Mouse (Mus musculus): ENCODE measurements around the gene Plekhm3.
"Not testable (repeated sequence)": the region's sequence is repeated elsewhere in the genome, so short reads cannot be mapped to it uniquely, and the experiment has no call there.

The Plekhm3 gene

DNA sequence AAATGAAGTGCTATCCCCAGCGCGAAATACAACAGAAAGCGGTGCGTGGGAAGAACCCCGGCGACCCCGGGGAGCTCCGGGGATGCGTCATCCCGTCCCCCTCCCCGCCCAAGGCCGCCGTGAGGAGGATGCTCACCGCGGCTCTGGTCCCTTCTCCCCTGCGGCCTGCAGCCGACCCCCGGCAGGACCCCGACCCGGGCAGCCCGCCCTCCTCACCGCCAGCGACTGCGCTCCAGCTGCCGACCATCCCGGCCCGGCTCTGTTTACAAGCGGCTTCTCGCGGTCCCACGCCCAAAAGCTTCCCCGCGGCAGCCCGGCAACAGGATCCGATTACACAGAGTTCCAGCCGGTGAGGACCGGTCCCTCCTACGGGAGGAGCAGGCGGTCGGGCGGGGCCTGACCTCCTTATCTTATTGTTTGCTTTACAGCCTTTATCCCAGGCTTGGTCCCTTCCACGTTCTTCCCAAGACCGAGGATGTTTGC lies at the start of gene Plekhm3:
Plekhm3 (minus strand) TSS at position 346 of the 483 bp plus-strand sequence.
- peak; percentile 82 for DNase-seq (ENCODE audit: low spot score)

DNA sequence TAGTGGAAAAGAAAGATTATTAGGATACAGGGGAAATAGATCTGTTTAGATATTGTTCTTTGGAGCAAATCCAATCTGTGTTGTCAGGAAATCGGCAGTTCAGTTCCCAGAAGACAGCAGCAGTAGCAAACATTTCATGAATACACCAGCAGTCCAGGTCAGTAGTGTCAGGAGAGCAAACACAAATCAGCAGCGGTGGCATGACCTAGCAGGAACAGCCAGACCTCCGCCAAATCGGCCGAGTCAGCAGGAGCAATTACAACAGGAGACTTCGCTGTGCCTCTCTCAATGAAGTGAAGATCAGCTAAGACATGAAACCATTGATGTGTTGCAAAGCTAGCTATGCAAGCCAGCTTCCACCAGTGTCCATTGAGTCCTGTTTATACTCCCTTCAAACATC lies 49.0 kb upstream of the Plekhm3 start:
- no peak for DNase-seq (ENCODE audit: low spot score)

DNA sequence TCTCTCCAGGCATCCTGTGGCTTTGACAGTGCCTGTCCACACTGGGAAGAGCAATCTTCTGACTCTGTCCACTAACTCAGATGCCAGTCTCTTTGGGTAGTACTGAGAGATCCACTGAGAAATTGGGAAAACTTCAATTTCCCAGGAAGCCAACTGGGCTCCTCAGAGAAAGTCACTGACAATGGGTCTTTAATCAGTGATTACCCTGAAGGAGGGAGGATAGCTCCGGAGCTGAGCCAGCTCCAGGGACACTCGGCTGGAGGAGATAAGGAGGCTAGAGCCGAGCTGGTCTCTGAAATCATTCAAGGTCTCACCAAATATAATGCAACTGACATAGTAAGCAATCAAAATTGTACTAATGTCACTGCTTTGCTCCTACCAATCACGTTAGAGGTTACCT lies 47.9 kb upstream of the Plekhm3 start:
- no peak for DNase-seq (ENCODE audit: low spot score)

DNA sequence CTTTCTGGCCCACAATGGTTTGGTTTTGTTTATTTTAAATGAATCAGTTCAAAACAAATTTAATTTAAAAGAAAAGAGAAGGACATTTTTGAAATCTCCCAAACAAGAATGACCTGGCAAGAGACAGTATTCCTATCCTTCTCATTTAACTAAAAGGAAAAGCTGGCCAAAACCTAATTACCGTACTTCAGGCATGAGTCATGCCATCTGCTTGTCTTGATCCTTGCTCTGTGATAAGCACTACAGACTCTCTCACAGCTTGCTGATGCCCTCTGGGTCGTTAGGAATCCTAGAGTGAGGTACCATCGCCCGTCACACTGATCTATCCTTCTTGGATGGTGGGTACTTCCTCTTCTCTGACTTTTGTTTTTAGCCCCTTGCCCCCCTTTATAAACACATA lies 36.6 kb upstream of the Plekhm3 start:
- no peak for DNase-seq (ENCODE audit: low spot score)

DNA sequence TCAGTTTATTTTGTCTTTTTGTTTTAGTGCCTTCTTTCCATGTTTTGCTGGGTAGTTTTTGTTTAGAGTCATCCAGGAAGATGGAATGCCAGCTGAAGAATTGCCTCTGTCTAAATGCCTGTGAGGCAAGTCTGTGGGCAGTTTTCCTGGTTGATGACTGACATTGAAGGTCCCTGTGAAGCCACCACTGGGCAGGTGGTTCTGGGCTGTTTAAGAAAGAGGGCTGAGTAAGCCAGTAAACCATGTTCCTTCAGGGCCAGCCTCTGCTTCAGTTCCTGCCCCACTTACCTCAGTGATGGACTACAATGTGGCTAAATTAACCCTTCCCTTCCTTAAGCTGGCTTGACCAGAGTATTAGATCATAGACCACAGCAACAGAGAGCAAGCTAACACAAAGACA lies 31.6 kb upstream of the Plekhm3 start:
- DNase-seq (ENCODE audit: low spot score), result no peak

DNA sequence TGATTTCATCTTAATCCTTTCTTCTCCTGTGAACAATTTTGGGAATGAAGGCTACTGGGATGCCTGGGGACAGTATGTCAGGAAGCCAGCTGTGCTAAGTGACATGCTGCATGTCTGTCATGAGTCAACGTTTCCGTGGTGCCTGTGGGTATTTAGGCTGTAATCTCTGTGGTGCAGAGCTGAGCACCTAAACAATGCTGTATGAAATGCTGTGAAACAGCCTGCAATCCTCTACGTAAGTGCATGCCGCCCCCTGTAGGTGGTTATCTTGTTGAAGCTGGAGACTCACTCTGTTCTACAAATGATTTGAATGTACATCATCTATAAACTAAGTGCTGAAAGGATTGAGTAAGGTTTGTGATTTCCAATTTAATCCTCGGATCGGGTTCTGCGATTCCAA lies 29.5 kb upstream of the Plekhm3 start:
- DNase-seq (ENCODE audit: low spot score), result peak; percentile 55

DNA sequence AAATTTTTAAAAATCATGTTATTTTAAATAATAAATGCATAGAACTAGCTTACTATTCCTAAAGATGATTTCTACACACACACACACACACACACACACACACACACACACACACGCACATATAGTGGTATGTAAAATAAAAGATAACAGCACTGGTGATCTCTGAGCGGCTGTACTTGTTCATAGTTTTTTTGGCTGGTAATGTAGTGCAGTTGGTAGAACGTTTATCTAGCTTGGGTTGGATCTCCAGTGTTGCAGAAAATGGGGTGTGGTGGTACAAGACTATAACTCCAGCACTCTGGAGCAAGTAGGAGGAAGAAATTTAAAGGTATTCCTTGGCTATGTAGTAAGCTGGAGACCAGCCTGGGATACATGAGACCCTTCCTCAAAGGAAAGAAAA lies 26.6 kb upstream of the Plekhm3 start:
- DNase-seq (ENCODE audit: low spot score), result no peak

DNA sequence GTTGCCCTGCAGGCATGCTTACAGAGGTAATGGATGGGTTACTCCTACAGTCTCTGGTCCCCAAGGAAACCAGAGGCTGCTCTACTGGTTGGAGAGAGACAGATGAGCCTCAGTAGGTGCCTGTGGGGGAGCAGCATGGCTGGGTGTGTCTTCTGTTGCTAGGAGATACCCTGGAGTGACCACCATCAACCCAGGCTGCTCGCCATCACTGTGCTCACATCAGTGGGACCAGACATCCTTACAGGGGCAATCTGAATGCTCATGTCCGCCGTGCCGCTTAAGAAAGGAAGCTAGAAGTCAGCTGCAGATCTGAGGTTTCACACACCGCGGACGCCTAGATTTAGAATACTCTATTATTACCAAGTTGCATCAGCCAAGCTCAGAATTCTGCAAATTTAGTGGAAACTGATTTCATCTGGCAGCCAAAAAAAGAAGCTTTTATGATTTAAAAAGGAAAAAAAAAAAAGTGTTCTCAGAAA lies 21.7 kb upstream of the Plekhm3 start:
- DNase-seq (ENCODE audit: low spot score), result no peak

DNA sequence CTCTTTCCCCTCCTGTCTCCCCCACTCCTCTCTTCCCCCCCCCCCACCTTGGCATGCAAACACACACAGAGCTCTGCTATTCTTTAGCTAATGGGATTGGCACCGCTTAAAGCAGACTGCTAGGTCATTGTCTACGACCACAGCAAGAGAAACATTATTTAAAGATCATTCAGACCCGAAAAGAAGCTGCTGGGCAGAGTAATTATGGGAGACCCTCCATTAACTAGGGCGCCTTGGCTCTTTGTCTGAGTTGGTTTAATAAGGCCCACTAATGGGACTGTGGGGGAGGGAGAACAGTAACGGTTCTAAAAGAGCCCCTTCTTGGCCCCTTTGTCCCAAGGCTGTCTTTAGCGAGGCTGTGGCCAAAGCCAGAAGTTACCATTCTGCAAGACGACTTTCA lies 18.7 kb upstream of the Plekhm3 start:
- no peak for DNase-seq (ENCODE audit: low spot score)

DNA sequence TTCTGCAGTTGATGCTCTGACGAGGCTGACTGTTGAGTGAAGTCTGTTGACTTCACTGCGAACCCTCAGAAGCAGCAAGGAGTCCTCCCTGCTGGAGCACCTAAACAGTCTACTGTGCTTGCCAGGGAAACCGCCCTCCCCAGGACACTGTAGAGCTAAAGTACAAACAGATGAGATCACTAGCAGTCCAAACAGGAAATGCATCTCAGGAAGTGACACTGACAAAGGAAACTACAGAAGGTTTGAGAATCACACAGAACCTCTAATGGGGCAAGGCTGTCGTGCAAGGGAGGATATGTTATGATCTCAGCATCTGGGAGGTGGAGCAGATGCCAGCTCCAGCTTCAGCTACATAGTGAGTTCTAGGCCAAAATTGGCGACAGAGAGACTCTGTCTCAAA lies 14.1 kb upstream of the Plekhm3 start:
- peak; percentile 44 for DNase-seq (ENCODE audit: low spot score)

DNA sequence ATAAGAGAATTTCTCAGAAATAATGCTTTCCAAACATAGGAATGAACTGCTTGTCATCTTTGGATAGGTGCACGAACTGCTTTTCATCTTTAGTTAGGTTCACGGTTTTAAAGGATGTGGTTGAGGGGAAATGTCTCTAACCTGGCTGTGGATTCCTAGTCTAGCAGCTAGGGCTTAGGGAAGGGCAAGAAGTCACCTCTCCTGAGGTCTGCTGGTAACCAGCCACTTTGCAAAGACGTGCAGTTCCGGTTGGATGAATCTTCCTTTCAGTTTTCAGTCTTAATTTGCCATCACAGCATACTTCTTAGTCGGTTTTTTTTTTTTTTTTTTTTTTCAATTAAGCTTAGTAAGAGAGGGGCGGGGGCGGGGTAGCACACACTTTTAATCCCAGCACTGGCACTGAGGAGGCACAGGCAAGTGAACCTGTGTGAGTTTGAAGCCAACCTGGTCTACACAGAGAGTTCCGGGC lies 431 bp upstream of the Plekhm3 start:
- DNase-seq (ENCODE audit: low spot score), result no peak

DNA sequence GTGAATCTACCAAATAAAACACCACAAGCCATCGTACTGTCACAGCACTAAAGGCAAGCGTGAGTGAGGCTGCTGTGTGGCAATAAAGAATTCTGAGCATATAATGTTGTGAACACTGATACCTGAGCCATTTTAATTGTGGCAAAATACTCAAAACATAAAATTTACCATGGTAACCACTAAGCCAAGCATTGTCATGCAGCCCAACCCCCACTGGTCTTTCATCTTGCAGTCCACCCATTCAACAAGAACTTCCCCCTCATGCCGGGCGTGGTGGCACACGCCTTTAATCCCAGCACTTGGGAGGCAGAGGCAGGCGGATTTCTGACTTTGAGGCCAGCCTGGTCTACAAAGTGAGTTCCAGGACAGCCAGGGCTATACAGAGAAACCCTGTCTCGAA lies 1.8 kb downstream of the Plekhm3 start:
- DNase-seq (ENCODE audit: low spot score), result not testable (repeated sequence)

DNA sequence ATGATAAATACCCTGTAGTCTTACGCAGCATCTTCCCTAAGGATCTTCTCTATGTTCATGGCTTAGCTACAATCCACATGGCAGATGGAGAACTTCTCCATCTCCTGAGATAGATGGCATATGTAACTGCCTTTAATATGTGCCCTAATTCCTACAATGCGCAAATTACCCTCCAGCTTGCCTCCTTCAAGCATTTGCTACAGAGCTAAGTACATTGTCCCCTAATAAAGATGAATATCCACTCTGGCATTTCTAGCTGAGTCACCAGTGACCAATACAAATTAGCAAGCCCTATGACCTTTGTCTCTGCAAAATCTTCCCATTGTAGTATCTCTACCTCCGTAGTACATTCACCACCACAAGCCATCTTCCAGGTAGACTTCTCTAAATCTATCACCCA lies 6.4 kb downstream of the Plekhm3 start:
- no peak for DNase-seq (ENCODE audit: low spot score)

DNA sequence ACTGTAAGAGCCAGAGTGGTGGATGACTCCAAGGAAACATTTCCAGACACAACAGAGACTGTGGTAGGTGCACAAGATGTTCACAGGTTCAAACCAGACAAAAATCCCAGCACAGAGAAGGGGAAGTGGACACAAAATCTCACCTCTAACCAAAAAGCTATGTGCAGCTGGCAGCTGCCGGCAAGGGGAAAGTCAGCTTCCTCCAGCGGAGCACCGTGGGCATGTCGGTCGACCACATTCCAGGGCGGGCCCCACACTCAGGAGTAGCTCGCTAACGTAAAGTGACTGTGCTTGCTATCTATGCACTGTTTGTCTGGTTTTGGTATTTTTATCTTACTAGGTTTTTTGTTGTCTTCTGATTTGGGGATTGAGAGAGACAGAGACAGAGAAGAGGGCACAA lies 7.2 kb downstream of the Plekhm3 start:
- DNase-seq (ENCODE audit: low spot score), result peak; percentile 39

DNA sequence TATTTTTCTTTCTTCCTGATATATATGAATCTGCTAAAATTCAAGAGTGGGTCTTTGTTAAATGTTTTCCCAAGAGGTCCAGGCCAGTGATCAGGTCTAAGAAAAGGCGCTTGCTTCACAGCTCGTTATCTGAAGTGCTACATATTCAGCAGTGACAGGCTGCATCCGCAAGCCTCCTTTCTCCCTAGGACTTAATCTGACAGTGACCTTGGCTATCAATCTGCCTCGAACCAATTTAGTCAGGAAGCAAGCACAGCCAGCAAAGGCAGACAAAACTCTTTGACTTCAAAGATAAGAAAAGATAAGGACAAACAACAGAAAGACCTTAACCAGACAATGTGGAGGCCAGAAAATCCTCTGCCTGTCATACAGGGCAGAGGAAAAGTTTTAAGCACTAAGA lies 10.5 kb downstream of the Plekhm3 start:
- DNase-seq (ENCODE audit: low spot score), result no peak

DNA sequence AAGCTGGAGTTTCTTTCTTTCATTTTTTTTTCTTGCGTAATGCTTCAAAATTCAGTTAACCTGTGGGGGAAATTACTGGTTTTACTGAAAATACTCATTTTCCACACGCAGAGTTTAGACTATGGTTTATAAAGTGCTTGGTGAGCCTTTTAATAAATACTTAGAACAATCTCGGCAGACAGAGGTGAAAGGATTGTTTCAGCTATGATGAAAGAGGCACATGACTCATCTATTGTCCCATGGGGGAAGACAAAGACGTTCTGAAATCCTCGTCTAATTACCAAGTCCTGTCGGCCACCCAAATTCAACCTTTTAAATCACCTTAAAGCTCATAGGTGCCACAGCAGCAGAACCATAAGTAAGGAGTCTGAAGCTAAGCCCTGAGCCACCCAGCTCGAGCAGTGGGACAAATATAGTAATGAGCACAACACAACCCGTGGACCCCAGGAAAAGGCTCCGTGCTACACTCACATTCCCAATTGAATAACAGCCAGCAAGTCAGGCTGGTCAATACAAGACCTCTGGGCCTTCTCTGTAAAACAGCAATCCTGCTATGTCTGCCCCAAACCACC lies 11.3 kb downstream of the Plekhm3 start:
- DNase-seq (ENCODE audit: low spot score), result no peak

DNA sequence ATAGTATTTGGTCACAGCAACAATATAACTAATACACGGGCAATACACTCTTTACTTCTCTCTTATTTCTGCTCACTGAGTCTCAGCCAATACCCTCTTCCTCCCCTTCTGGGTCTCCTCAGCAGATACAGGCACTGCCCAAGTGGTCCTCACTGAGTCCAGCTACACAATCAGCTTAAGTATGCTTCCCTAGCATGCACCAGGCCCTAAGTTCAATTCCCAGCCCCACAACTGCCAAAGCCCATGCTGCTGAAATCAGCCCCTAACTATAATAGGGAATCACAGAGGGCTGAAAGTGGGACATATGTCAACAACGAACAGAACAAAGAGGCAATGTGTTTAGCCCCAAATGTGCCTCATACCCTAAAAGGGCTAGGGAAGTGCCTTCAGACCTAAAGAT lies 11.9 kb downstream of the Plekhm3 start:
- no peak for DNase-seq (ENCODE audit: low spot score)

DNA sequence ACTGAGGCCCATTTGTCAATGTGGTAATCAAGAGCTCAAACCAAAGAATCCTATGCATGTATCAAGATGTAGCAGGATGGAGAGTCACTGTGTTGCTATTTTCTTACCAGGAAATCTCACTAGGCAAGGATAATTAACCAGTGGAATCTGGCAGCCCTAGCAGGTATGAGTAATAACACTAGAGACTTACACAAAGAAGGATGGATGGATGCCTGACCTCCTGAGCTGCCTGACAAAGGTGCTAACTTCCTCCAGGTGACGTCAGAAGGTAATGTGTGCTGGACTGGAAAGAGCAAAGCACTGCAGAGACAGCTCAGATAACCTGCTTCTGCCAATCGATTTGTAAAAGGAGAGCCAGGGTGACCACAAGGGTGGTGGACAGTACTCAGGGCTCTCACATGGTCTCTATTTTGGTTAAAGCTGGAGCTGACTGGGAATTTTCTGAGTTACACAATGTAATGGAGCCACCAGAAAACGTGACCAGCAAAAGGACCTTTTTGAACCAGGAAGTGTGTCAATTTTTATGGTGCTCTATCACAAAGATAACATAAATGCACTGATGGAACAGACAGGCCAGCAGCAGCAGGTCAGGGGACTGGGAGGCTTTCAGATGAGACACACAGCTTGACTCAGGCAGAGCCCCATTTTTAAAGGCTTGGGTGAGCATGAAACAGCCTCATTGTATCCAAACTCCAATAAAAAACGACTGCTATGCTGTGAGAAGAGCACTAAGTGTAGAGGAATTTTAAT lies 14.4 kb downstream of the Plekhm3 start:
- no peak for DNase-seq (ENCODE audit: low spot score)

DNA sequence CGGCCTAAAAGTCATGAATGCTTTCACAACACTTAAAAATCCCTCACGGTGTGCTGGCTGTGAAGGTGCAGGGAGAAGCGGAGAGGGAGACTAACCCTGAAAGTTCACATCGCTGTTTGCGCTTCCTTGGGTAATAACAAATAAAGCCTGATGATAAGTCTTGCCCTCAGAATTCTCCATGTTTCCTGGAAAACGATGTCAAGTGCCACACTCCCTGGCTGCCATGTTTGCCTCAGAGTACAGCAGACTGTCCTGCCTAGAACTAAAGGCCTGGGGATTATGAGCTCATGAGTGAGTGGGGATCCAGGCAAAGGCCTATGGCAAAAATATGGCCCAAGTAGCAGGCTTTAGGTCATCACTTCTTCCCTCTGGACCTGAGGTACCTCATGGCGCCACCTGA lies 17.7 kb downstream of the Plekhm3 start:
- DNase-seq (ENCODE audit: low spot score), result no peak

DNA sequence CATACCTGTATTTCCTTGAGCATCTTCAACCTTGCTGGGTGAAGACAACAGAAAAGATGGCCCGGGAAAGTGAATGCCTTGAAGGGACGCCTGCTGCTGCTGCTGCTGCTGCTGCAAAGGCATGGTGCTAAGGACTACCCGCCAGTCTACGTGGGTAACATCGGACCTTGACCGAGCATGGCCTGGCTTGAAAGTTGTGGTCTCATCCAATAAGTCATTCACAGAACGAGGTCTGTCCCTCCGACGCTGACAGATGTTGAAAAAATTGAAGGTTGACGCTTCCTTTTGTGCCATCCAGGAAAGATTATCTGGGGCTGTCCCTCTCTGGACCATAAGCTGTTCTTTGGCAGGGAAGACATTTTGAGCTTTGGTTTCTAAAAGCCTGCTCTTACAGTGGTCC lies 18.9 kb downstream of the Plekhm3 start:
- DNase-seq (ENCODE audit: low spot score), result no peak

DNA sequence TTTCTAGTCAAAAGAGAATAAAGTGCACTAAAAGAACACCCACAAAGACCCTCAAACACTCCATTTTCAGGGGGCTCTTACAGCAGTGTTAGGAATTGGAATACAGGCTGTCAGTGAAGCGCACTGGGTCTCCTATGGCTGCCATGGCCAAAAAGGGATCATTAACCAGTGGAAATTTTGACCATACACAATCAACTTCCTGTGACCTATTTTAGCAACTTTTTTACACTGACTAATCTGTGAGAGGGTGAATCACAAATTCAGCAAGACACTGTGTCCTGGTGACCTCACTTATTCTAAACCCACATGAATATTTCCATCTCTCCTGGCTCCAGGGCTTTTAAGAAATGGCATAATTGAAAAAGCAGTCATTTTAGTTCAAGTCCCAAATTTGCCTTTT lies 23.7 kb downstream of the Plekhm3 start:
- no peak for DNase-seq (ENCODE audit: low spot score)

DNA sequence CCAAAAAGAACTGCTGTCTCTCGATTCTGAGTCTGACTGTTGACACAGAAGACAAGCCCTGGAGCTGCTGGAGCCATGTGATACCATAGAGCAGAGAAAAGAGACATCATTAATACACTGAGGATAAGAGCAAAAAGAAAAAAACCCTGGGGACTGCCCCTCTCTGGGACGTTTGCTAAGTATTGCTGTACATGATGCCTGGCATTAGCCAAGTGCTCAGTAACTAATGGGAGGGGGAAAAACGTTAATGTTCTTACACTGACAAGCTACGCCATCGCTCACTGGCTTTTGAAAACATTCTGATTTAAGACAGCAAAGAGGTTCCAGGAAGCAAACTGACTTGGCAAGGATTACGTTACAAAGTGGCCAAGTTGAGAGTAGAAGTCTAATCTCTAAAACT lies 26.5 kb downstream of the Plekhm3 start:
- DNase-seq (ENCODE audit: low spot score), result no peak

DNA sequence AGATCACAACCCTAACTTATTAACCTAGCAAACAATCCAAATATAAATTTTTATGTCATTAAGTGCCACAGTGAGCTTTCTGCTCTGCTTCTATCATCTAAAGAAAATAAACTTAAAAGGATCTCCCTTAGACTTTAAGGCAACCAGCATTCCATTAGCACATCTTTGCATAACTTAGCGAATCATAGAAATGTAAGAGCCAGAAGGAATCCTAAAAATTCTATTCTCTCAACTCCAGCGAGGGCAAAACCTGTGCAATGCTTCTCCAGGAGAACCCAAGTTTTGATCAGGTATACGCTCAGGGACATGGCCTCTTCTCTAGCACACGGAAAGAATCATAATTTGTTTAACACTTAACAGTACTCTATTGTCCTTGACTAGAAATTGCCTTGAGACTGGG lies 27.0 kb downstream of the Plekhm3 start:
- no peak for DNase-seq (ENCODE audit: low spot score)

DNA sequence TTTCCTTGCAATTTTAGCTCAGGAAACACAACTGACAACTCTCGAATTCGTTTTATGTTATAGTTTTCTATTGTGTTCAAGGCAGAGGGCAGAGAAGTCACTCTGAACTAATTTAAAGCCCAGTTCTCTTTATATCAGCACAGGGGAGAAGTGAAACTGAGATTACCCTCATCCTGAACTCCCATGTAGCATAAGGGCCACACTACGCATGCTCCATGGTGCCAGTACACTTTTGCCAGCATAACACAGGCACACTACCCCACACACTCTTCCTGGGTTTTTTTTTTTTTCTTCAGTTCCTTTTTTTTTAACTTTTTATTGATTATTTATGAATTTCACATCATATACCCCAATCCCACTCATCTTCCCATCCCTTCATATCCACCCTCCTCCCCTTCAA lies 28.1 kb downstream of the Plekhm3 start:
- peak; percentile 57 for DNase-seq (ENCODE audit: low spot score)
